Mouse (Mus musculus): ENCODE measurements around the gene Serpine2.

The Serpine2 gene

GRCm38 (mm10) chr1:79809447-79809846 lies 51.5 kb downstream of the Serpine2 start:
- no peak for DNase-seq

- no peak for DNase-seq
Measured at GRCm38 (mm10) chr1:79806865-79807264, 54.1 kb downstream of the Serpine2 start.

- DNase-seq = no peak
Measured at GRCm38 (mm10) chr1:79803614-79804013, 57.4 kb downstream of the Serpine2 start.

- no peak for DNase-seq
Measured at GRCm38 (mm10) chr1:79802858-79803427, 58.0 kb downstream of the Serpine2 start.

GRCm38 (mm10) chr1:79797084-79797483 lies 63.9 kb downstream of the Serpine2 start:
- DNase-seq = no peak

GRCm38 (mm10) chr1:79786267-79786927 lies 74.6 kb downstream of the Serpine2 start:
- DNase-seq = no peak

GRCm38 (mm10) chr1:79782433-79782832 lies 78.5 kb downstream of the Serpine2 start:
- no peak for DNase-seq

GRCm38 (mm10) chr1:79778011-79778410 lies 83.0 kb downstream of the Serpine2 start:
- no peak for DNase-seq

GRCm38 (mm10) chr1:79775927-79776458 lies 85.0 kb downstream of the Serpine2 start, which contains the start of the genes Mrpl44 and Wdfy1:
Gene Mrpl44 (plus strand): TSS chr1:79776018.
Gene Wdfy1 (minus strand): TSS chr1:79776143.
- DNase-seq = peak; percentile 96

GRCm38 (mm10) chr1:79774164-79774780 lies 86.7 kb downstream of the Serpine2 start:
- DNase-seq = no peak

- DNase-seq = no peak
Measured at GRCm38 (mm10) chr1:79768231-79768630, 92.7 kb downstream of the Serpine2 start.

GRCm38 (mm10) chr1:79764483-79764882 lies 96.5 kb downstream of the Serpine2 start:
- DNase-seq = no peak

- no peak for DNase-seq
Measured at GRCm38 (mm10) chr1:79764031-79764430, 96.9 kb downstream of the Serpine2 start.

- DNase-seq = peak; percentile 34
Measured at GRCm38 (mm10) chr1:79762282-79763250, 98.4 kb downstream of the Serpine2 start.

- no peak for DNase-seq
Measured at GRCm38 (mm10) chr1:79761917-79762271, 99.1 kb downstream of the Serpine2 start.

GRCm38 (mm10) chr1:79761106-79761916 lies 99.7 kb downstream of the Serpine2 start:
- peak; percentile 83 for DNase-seq

- DNase-seq = peak; percentile 58
Measured at GRCm38 (mm10) chr1:79760656-79761055, 100.3 kb downstream of the Serpine2 start.

GRCm38 (mm10) chr1:79759436-79759972 lies 101.5 kb downstream of the Serpine2 start:
- DNase-seq = no peak

GRCm38 (mm10) chr1:79759006-79759405 lies 102.0 kb downstream of the Serpine2 start:
- DNase-seq = no peak

- DNase-seq = no peak
Measured at GRCm38 (mm10) chr1:79757597-79757996, 103.4 kb downstream of the Serpine2 start.

- DNase-seq = no peak
Measured at GRCm38 (mm10) chr1:79757161-79757560, 103.8 kb downstream of the Serpine2 start.

- no peak for DNase-seq
Measured at GRCm38 (mm10) chr1:79756417-79756816, 104.6 kb downstream of the Serpine2 start.

Data from cerebellum, adult 11-12 months (tissue).